Mouse (Mus musculus) ES-Bruce4 (cell line): ENCODE data around the gene Ssu72.

Experiments used
- CTCF ChIP-seq: IDR thresholded peaks from one replicate; pipeline ENCODE4 v1.8.1; 2011; ENCODE audit warnings: low read depth, low read length
- EP300 ChIP-seq: IDR thresholded peaks from 2 replicates; pipeline ENCODE4 v1.6.1; 2011; ENCODE audit warnings: low read depth, low read length; ENCODE audit not compliant: insufficient read depth
- POLR2A ChIP-seq: IDR thresholded peaks from one replicate; pipeline ENCODE4 v1.8.1; 2011; ENCODE audit warnings: low read length; ENCODE audit not compliant: insufficient read depth

DNA sequence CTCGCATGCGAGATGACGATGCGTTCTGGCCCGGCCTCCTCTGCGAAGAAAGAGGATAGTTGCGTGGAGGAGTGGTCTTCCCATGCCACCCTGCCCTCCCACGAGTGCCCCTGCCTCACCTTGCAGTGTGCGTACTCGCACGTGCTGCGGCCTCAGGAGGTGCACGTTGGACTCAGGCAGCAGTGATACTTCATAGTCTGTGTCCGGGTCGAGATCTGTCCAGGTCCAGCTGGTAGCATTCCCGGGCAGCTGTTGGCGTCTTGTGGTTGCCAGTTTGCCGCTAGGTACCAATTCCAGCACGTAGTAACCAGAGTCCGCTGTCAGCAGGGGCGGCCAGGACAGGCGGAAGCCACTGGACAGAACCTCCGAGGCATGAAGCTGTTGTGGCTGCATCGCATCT, 66.0 kb downstream of the Ssu72 start:
- TF ChIP-seq POLR2A (no peak), CTCF (no peak), EP300 (no peak)
